Mouse (Mus musculus): ENCODE measurements around the gene Abcc9.

DNA sequence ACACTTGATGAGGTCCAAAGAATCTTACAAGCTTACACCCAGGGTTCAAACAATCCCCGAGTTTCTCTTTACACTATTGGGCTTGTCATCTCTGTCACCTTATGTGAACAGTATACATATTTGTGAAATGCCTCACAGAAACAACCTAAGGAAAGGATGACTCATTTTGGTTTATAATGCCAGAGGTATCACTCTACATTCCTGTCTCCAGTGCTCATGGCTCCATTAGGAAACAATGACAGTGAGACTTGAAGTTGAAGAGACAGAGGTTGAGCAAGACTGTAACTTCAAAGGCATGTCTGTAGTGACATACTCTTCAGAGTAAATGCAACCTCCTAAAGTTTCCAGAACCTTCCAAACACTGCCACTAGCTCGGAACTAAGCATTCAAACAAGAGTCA is 153.7 kb downstream of the Abcc9 start:
- TF ChIP-seq CTCF (IDR thresholded peaks at IDR 0.05; ENCODE audit: low read depth) (no peak), EP300 (IDR thresholded peaks at IDR 0.05; ENCODE audit: low read depth) (no peak)
